ENCODE assay signal across 8 mouse cellular contexts in genomic region chr11:97489589-97490324, GRCm38 (mm10). TPM values are rescaled to one million over a fixed set of nuclear protein-coding genes. Genes with fewer than 3 reads are reported as not detected.
A peak's percentile ranks its signal among the peaks of the same experiment; 100 is the strongest.
DNase-seq lines count a peak whose midpoint lies in the region; ATAC-seq and TF ChIP-seq lines count a peak whose summit lies in the region.

No protein-coding gene starts in this region.

- H3K4me1 ChIP-seq in kidney, adult 2 months (ENCODE audit: control insufficient read depth, insufficient read depth, low read length), result no peaks in the 10 kb centered on the region
- no peaks in the 10 kb centered on the region; the same call in 1 of the 2 replicates for H3K4me1 ChIP-seq in liver, embryonic 11.5 days (replicated peaks; ENCODE audit: control insufficient read depth, insufficient read depth, low read length)

- WGBS in kidney, adult 2 months, result 46% methylated on average over 16 of the region's 16 CpGs
- 46% methylated on average over 16 of the region's 16 CpGs for WGBS in liver, embryonic 11.5 days

- no peak overlapping the region for H3K9ac ChIP-seq in liver, embryonic 11.5 days (ENCODE audit: low read depth, low read length)

- intact Hi-C loops in gastrocnemius, adult 2 months (cut with DNase I), result loop anchor here (1.0 to 5.0 kb wide), 3 partner anchors 67 to 133 kb away; partner anchors contain the start of gene Srcin1

- peak; percentile 62 for DNase-seq in ovary, postnatal 10 days (ENCODE audit: low spot score)
- no peak for DNase-seq in ovary, adult 18-20 months (ENCODE audit: low spot score)
- peak; percentile 85 for DNase-seq in cerebellum, adult 9-10 months
- DNase-seq in gastrocnemius, adult 2 months, result peak; percentile 81
- DNase-seq in kidney, adult 2 months, result peak; percentile 81
- peak; percentile 79 for DNase-seq in liver, embryonic 11.5 days (ENCODE audit: low spot score)
- DNase-seq in naive thymus-derived CD4-positive, alpha-beta T cell, adult 2 months (ENCODE audit: low read depth), result peak; percentile 87
- peak; percentile 89 for DNase-seq in testis, postnatal 10 days (ENCODE audit: low spot score)

- no peaks in the 10 kb centered on the region for H3K36me3 ChIP-seq in kidney, adult 2 months (ENCODE audit: control insufficient read depth, insufficient read depth, low read length)
- peaks cover 50% of the 10 kb centered on the region for H3K36me3 ChIP-seq in liver, embryonic 11.5 days (ENCODE audit: control insufficient read depth, insufficient read depth, low read length)

- H3K9me3 ChIP-seq in liver, embryonic 11.5 days (ENCODE audit: control insufficient read depth, low read length), result no peaks in the 10 kb centered on the region

- no peaks in the 10 kb centered on the region for H3K27me3 ChIP-seq in kidney, adult 2 months (replicated peaks; ENCODE audit: control insufficient read depth, insufficient read depth, low read length)
- no peaks in the 10 kb centered on the region for H3K27me3 ChIP-seq in liver, embryonic 11.5 days (replicated peaks; ENCODE audit: control insufficient read depth, insufficient read depth, low read length)

- no peak for TF ChIP-seq POLR2A in kidney, adult 2 months (IDR thresholded peaks at IDR 0.05; ENCODE audit: low read depth, low read length)

- peak; percentile 99; the same call in 1 of the 2 replicates for TF ChIP-seq CTCF in gastrocnemius, adult 2 months (IDR thresholded peaks at IDR 0.05)
- TF ChIP-seq CTCF in kidney, adult 2 months (conservative IDR thresholded peaks at IDR 0.05; ENCODE audit: insufficient read depth, insufficient read length, low read depth, low read length), result peak; percentile 96

- ATAC-seq in liver, embryonic 11.5 days (replicated peaks; ENCODE audit: low FRiP score), result 0 out of 2 replicates have a peak, but pooled peaks have one; percentile 34

- no peak overlapping the region for H3K4me2 ChIP-seq in liver, embryonic 11.5 days

- H3K27ac ChIP-seq in gastrocnemius, adult 2 months, result no peak overlapping the region
- no peak overlapping the region for H3K27ac ChIP-seq in kidney, adult 2 months (ENCODE audit: insufficient read depth, low read depth, low read length)
- no peak overlapping the region for H3K27ac ChIP-seq in liver, embryonic 11.5 days (ENCODE audit: low read depth, low read length)

- H3K4me3 ChIP-seq in gastrocnemius, adult 2 months, result no peak overlapping the region
- no peak overlapping the region for H3K4me3 ChIP-seq in kidney, adult 2 months (ENCODE audit: insufficient read depth, low read depth, low read length)
- no peak overlapping the region for H3K4me3 ChIP-seq in liver, embryonic 11.5 days (ENCODE audit: low read depth, low read length)

RNA-seq across cellular contexts. Expression of gene 4933428G20Rik, which starts 10.4 kb away (rescaled TPM):
- total RNA-seq in gastrocnemius, adult 2 months (2021), result not detected
- polyA plus RNA-seq in kidney, adult 2 months (2012; rRNA removed), result not detected in 2 replicates
- 0.21 and 0.44 TPM in 2 replicates for polyA plus RNA-seq in liver, embryonic 11.5 days (2014; fragmentation: Nextera tagmentation; extraction: Ambion mirVana)
